Mouse (Mus musculus) midbrain, embryonic 11.5 days (tissue): ENCODE results near the gene Cfap61. TPM values are rescaled to one million over a fixed set of nuclear protein-coding genes. Genes with fewer than 3 reads are reported as not detected.

Source experiments
- ATAC-seq: fragments of 200-750 bp; cut with Nextera tagmentation; 2 replicates; pipeline ENCODE4 v1.8.0; 2017; ENCODE audit warnings: moderate TSS enrichment, moderate library complexity; ENCODE audit not compliant: low FRiP score
- DNase-seq: peaks from one replicate; pipeline ENCODE4 v3.0.0; 2015; ENCODE audit warnings: low spot score; ENCODE audit errors: missing footprints
- H3K27ac ChIP-seq: fragments of 300-500 bp; sonication (generic); 2 replicates; pipeline ENCODE4 v1.5.1; 2014; ENCODE audit warnings: low read depth, low read length
- H3K27me3 ChIP-seq: fragments of 300-500 bp; sonication (generic); 2 replicates; pipeline ENCODE4 v1.6.1; 2014; ENCODE audit warnings: mild to moderate bottlenecking, low read length, moderate library complexity, mixed read lengths; ENCODE audit not compliant: control insufficient read depth, insufficient read depth
- H3K36me3 ChIP-seq: fragments of 300-500 bp; sonication (generic); 2 replicates; pipeline ENCODE4 v1.6.1; 2014; ENCODE audit warnings: mild to moderate bottlenecking, low read length, moderate library complexity, mixed read lengths; ENCODE audit not compliant: control insufficient read depth, insufficient read depth
- H3K4me1 ChIP-seq: fragments of 300-500 bp; sonication (generic); 2 replicates; pipeline ENCODE4 v1.6.1; 2014; ENCODE audit warnings: low read length; ENCODE audit not compliant: control insufficient read depth, insufficient read depth
- H3K4me2 ChIP-seq: fragments of 300-500 bp; sonication (generic); 2 replicates; pipeline ENCODE4 v1.6.1; 2014; ENCODE audit warnings: mild to moderate bottlenecking, moderate library complexity
- H3K4me3 ChIP-seq: fragments of 300-500 bp; sonication (generic); 2 replicates; pipeline ENCODE4 v1.5.1; 2014; ENCODE audit warnings: low read depth, low read length
- H3K9ac ChIP-seq: fragments of 300-500 bp; sonication (generic); 2 replicates; pipeline ENCODE4 v1.6.1; 2014; ENCODE audit warnings: low read length
- H3K9me3 ChIP-seq: fragments of 300-500 bp; sonication (generic); 2 replicates; pipeline ENCODE4 v1.6.1; 2016; ENCODE audit warnings: low read length; ENCODE audit not compliant: control insufficient read depth
- WGBS: fragments of 180-500 bp; shearing (Covaris S2); extraction: QIAGEN DNeasy Blood & Tissue Kit; methylation state at CpG from one replicate; pipeline ENCODE4 v1.1.7; 2014; 5-methylcytosine and 5-hydroxymethylcytosine counted together
- polyA plus RNA-seq: library from polyadenylated mRNA; unstranded; fragments of >200 nt; fragmentation: Nextera tagmentation; extraction: Ambion mirVana; gene quantifications from 2 replicates; pipeline ENCODE4 v1.2.1, GENCODE M21; 2014

Cfap61 gene
- polyA plus RNA-seq, 1 experiment from 2014 or later: 0.87 TPM

GRCm38 (mm10) chr2:146257609-146258008 lies 323.0 kb downstream of the Cfap61 start:
- Histone ChIP-seq H3K27ac (no peak overlapping the region; the same call in 1 of the 2 replicates), H3K4me2 (no peak overlapping the region), H3K36me3 (no peaks in the 10 kb centered on the region), H3K27me3 (peaks cover 3% of the 10 kb centered on the region; the same call in 1 of the 2 replicates), H3K4me3 (no peak overlapping the region), H3K9me3 (no peaks in the 10 kb centered on the region), H3K4me1 (peaks cover 42% of the 10 kb centered on the region), H3K9ac (no peak overlapping the region)
- 87% methylated on average over 3 of the region's 3 CpGs for WGBS
- DNase-seq (peak; percentile 83), ATAC-seq (no peak)

GRCm38 (mm10) chr2:146258736-146259469 lies 324.3 kb downstream of the Cfap61 start:
- DNase-seq (peak; percentile 89), ATAC-seq (peak; percentile 54; the same call in 1 of the 2 replicates)
- WGBS: 8% methylated on average over 10 of the region's 10 CpGs

GRCm38 (mm10) chr2:146259787-146260560 lies 325.4 kb downstream of the Cfap61 start:
- Histone ChIP-seq H3K4me3 (no peak overlapping the region), H3K4me1 (peaks cover 43% of the 10 kb centered on the region), H3K4me2 (no peak overlapping the region), H3K9ac (no peak overlapping the region), H3K27ac (peak overlapping the region; percentile 46; the same call in 1 of the 2 replicates), H3K9me3 (no peaks in the 10 kb centered on the region), H3K36me3 (no peaks in the 10 kb centered on the region), H3K27me3 (peaks cover 14% of the 10 kb centered on the region; the same call in 1 of the 2 replicates)
- WGBS: 26% methylated on average over 18 of the region's 18 CpGs
- ATAC-seq (peak; percentile 39), DNase-seq (peak; percentile 89)

More at GRCm38 (mm10) chr2:146258736-146259469, 324.3 kb downstream of the Cfap61 start:
- peak overlapping the region; percentile 49 for H3K27ac ChIP-seq
- H3K4me1 ChIP-seq: peaks cover 43% of the 10 kb centered on the region
- no peaks in the 10 kb centered on the region for H3K9me3 ChIP-seq
- H3K9ac ChIP-seq: no peak overlapping the region
- no peak overlapping the region for H3K4me3 ChIP-seq
- H3K27me3 ChIP-seq: peaks cover 8% of the 10 kb centered on the region; the same call in 1 of the 2 replicates
- no peaks in the 10 kb centered on the region for H3K36me3 ChIP-seq
- H3K4me2 ChIP-seq: peak overlapping the region; percentile 6

GRCm38 (mm10) chr2:146261146-146261545 lies 326.6 kb downstream of the Cfap61 start:
- Histone ChIP-seq H3K36me3 (no peaks in the 10 kb centered on the region), H3K4me3 (no peak overlapping the region), H3K27me3 (peaks cover 14% of the 10 kb centered on the region; the same call in 1 of the 2 replicates), H3K9me3 (no peaks in the 10 kb centered on the region), H3K4me1 (peaks cover 43% of the 10 kb centered on the region), H3K27ac (no peak overlapping the region), H3K9ac (no peak overlapping the region), H3K4me2 (no peak overlapping the region)
- no peak for ATAC-seq
- WGBS: 40% methylated on average over 4 of the region's 4 CpGs
- DNase-seq: peak; percentile 83

GRCm38 (mm10) chr2:146262215-146262614 lies 327.6 kb downstream of the Cfap61 start:
- H3K4me2 ChIP-seq: no peak overlapping the region
- peak; percentile 89 for ATAC-seq
- H3K36me3 ChIP-seq: no peaks in the 10 kb centered on the region
- no peak overlapping the region for H3K4me3 ChIP-seq
- peaks cover 39% of the 10 kb centered on the region for H3K4me1 ChIP-seq
- no peaks in the 10 kb centered on the region for H3K9me3 ChIP-seq
- 6% methylated on average over 10 of the region's 10 CpGs for WGBS
- H3K27ac ChIP-seq: peak overlapping the region; percentile 40
- peaks cover 14% of the 10 kb centered on the region; the same call in 1 of the 2 replicates for H3K27me3 ChIP-seq
- peak; percentile 94 for DNase-seq
- H3K9ac ChIP-seq: no peak overlapping the region

GRCm38 (mm10) chr2:146262966-146263365 lies 328.4 kb downstream of the Cfap61 start:
- peak overlapping the region; percentile 40; the same call in 1 of the 2 replicates for H3K27ac ChIP-seq
- peaks cover 14% of the 10 kb centered on the region; the same call in 1 of the 2 replicates for H3K27me3 ChIP-seq

More at GRCm38 (mm10) chr2:146262966-146263365, 328.4 kb downstream of the Cfap61 start:
- Histone ChIP-seq H3K4me1 (peaks cover 32% of the 10 kb centered on the region), H3K4me2 (no peak overlapping the region), H3K4me3 (no peak overlapping the region), H3K9me3 (no peaks in the 10 kb centered on the region), H3K36me3 (no peaks in the 10 kb centered on the region), H3K9ac (no peak overlapping the region)
- ATAC-seq (no peak), DNase-seq (no peak)

Other genes with a start within 250 kb of the Cfap61 start
- gene Naa20, start 32.7 kb upstream of the Cfap61 start, polyA plus RNA-seq: 147 and 151 TPM in 2 replicates
- 44.2 and 46.6 TPM in 2 replicates for gene Crnkl1, start 230 bp downstream of the Cfap61 start, polyA plus RNA-seq